Mouse (Mus musculus) right cerebral cortex, postnatal 36 days (tissue): ENCODE results near the gene Olfr1396.

ENCODE experiments used
- DNase-seq, 2 experiments: peaks; one replicate each; pipeline ENCODE4 v3.0.0; 2022; ENCODE audit warnings: low spot score in 2 of 2, mixed read lengths in 1 of 2

Gene Olfr1396

GRCm38 (mm10) chr11:49114774-49115173, at the start of gene Olfr1396:
Gene Olfr1396, minus strand, starts transcription at chr11:49114874.
- no peak for DNase-seq

- no peak for DNase-seq
Measured at GRCm38 (mm10) chr11:49156821-49157814, 42.4 kb upstream of the Olfr1396 start.

GRCm38 (mm10) chr11:49154077-49154476, 39.4 kb upstream of the Olfr1396 start, which contains the start of gene Olfr1394:
Gene Olfr1394, plus strand, starts transcription at chr11:49154377.
- DNase-seq, result no peak

- DNase-seq, result no peak
Measured at GRCm38 (mm10) chr11:49141974-49142373, 27.3 kb upstream of the Olfr1396 start, which contains the start of gene Olfr1395. Gene Olfr1395, plus strand, starts transcription at chr11:49142274.

- no peak for DNase-seq
Measured at GRCm38 (mm10) chr11:49124169-49124568, 9.5 kb upstream of the Olfr1396 start.

- DNase-seq, result no peak
Measured at GRCm38 (mm10) chr11:49119635-49120034, 5.0 kb upstream of the Olfr1396 start.

GRCm38 (mm10) chr11:49114158-49114557, 516 bp downstream of the Olfr1396 start:
- no peak for DNase-seq

- peak in 1 of 2 experiments; percentile 19 for DNase-seq
Measured at GRCm38 (mm10) chr11:49112624-49113219, 2.0 kb downstream of the Olfr1396 start.

GRCm38 (mm10) chr11:49111000-49111399, 3.7 kb downstream of the Olfr1396 start:
- no peak for DNase-seq

GRCm38 (mm10) chr11:49108833-49109232, 5.8 kb downstream of the Olfr1396 start:
- DNase-seq, result no peak

- no peak for DNase-seq
Measured at GRCm38 (mm10) chr11:49107650-49108537, 6.8 kb downstream of the Olfr1396 start.

- DNase-seq, result no peak
Measured at GRCm38 (mm10) chr11:49105752-49106151, 8.9 kb downstream of the Olfr1396 start.

GRCm38 (mm10) chr11:49103047-49103693, 11.5 kb downstream of the Olfr1396 start:
- DNase-seq, result peak; percentile 60 to 69

GRCm38 (mm10) chr11:49101500-49101899, 13.2 kb downstream of the Olfr1396 start:
- DNase-seq, result no peak

- DNase-seq, result no peak
Measured at GRCm38 (mm10) chr11:49100409-49100808, 14.3 kb downstream of the Olfr1396 start.

- DNase-seq, result no peak
Measured at GRCm38 (mm10) chr11:49095367-49095766, 19.3 kb downstream of the Olfr1396 start.

- no peak for DNase-seq
Measured at GRCm38 (mm10) chr11:49093861-49094660, 20.6 kb downstream of the Olfr1396 start.

- DNase-seq, result no peak
Measured at GRCm38 (mm10) chr11:49092786-49093185, 21.9 kb downstream of the Olfr1396 start.

GRCm38 (mm10) chr11:49092053-49092586, 22.6 kb downstream of the Olfr1396 start:
- no peak for DNase-seq

GRCm38 (mm10) chr11:49091171-49091570, 23.5 kb downstream of the Olfr1396 start:
- no peak for DNase-seq
